In the genomic region with DNA sequence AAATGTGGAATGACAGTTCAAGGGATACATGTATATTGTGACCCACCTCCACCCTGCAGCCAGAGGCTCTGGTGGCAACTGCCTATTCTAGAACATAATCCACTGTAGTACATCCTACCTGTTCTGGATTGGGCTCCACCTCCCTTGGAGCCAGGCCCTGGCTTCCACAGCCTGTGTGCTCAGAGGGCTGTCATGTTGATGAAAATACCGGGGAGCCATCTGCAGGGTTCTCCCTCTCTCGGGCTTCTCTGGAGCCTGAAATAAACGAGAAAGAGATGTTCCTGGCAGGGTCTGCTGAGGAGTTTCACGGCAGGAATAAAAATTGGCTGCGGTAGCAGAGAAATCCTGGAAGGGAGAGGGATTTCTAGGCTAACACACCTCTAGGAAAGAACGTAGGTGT, we compare ENCODE assay signal across 13 mouse cellular contexts. TPM values are rescaled to one million over a fixed set of nuclear protein-coding genes. Genes with fewer than 3 reads are reported as not detected.
DNase-seq lines count a peak whose midpoint lies in the region; ATAC-seq lines count a peak whose summit lies in the region.
"Had no signal": no experiment of that assay in that cellular context is flagged by ENCODE, and none has a peak within 500 bp of the region (broad histone marks: within the 10 kb centered on the region; RNA-seq: fewer than 3 reads in every experiment).

No protein-coding gene starts in this region.

- peak; percentile 95 for ATAC-seq in frontal cortex, adult (ENCODE audit: low TSS enrichment)
- ATAC-seq: liver, embryonic 12.5 days had no signal

- DNase-seq in cerebellum, postnatal 10 days = peak; percentile 47 to 59
- no peak for DNase-seq in cerebellum, adult 9-11 months
- DNase-seq in layer of hippocampus, adult 11-12 months (ENCODE audit: low spot score) = peak; percentile 44
- no peak for DNase-seq in layer of hippocampus, postnatal 25 days (ENCODE audit: extremely low spot score in 1 of 2, low spot score in 1 of 2)
- DNase-seq in right cerebral cortex, adult 2 months (ENCODE audit: low spot score in 2 of 2) = peak; percentile 38 to 44
- DNase-seq in embryo, embryonic 10 days (ENCODE audit: low spot score) = no peak
- DNase-seq in natural killer cell, adult 2 months (ENCODE audit: low spot score in 2 of 2) = no peak
- DNase-seq: gastrocnemius, postnatal 14 days; heart, postnatal 36 days; spleen, adult 18-20 months; thymus, postnatal 4 days had no signal

RNA-seq across cellular contexts. Expression of a gene that starts 41.8 kb away (rescaled TPM):
- 100 to 1,000 TPM; 121 to 140 TPM for total RNA-seq in layer of hippocampus, postnatal 25 days (2021)
- total RNA-seq: gastrocnemius, postnatal 14 days had no signal

RNA-seq across cellular contexts. Expression of a gene that starts 47.8 kb away (rescaled TPM):
- 100 to 1,000 TPM; 144 to 190 TPM for total RNA-seq in layer of hippocampus, postnatal 25 days (2021)

Comparison
In these comparisons a context has a peak if more than half of its experiments do, and no peak if none do; other contexts are left out.
1. DNase-seq: peak in cerebellum, postnatal 10 days (2 of 2), layer of hippocampus, adult 11-12 months (single experiment) and right cerebral cortex, adult 2 months (2 of 2); none in cerebellum, adult 9-11 months (single experiment), layer of hippocampus, postnatal 25 days (0 of 2), embryo, embryonic 10 days (single experiment) and natural killer cell, adult 2 months (0 of 2).